Mouse (Mus musculus) c-Kit-positive CD71-positive TER-119-negative erythroid progenitor cells, embryonic 14.5 days (primary cell): ENCODE results near the gene Gm12166.
"Not testable (repeated sequence)": the region's sequence is repeated elsewhere in the genome, so short reads cannot be mapped to it uniquely, and the experiment has no call there.

Experiments
- DNase-seq: peaks from one replicate; pipeline ENCODE4 v3.0.0-alpha.2; 2013; ENCODE audit warnings: low read depth

Gm12166 gene

DNA sequence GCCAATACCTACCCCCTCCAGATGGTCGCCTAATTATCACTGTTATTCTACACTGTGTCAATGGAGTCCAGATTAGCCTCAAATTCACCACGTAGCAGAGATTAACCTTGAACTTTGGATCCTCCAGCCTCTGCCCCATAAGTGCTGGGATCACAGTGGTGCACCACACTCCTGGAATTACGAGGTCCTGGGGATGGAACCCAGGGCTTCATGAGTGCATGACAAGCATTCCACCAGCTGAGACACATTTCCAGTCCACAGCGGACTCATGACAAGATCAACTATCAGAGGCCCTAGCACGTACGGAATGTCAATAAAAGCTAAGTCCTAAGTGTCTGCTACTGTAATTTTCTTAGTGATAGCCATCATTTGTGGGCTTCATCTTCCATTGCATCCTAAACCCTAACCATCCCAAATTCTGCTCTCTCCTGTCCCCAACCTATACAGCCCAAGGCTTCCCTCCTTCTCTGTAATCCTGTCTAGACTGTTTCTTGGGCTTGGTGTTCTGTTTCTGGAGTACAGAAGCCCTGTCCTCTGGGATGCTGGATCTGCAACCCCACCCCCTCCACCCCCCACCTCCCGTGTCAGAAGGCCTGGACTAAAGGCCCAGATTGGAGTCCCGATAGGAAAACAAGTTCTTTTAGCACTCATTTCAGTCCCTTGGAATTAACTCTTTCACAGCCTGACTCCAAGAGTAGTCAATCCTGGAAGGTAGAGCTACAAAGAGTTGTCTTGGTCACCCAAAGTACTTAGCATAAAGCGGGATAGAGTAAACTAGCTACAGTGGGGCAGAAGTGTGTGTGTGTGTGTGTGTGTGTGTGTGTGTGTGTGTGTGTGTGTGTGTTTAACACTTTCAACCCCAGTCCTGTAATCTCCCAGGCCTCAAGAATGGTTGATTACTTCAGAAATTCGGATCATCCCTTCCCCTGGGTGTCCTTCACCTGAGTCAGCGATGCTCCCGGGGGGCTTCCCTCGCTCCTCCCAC, 3.1 kb upstream of the Gm12166 start:
- no peak for DNase-seq

DNA sequence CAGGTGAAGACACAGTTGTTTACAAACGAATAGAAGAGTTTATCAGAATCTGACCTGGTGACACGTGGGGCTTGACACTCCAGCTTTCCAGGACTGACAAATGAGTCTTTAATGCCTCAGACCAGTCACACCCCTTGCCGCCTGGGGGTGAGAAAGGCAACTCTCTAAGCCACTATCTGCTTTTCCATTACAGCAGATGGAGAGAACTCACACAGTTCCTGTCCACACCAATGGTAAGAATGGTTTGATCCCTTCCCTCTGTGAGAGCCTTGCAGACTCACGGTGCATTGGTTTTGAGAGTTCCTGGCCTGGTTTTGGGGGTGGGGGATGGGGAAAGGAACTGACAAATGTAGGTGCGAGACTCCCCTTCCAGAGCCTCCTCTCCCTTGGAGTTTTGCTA, 2.2 kb upstream of the Gm12166 start:
- DNase-seq: no peak

DNA sequence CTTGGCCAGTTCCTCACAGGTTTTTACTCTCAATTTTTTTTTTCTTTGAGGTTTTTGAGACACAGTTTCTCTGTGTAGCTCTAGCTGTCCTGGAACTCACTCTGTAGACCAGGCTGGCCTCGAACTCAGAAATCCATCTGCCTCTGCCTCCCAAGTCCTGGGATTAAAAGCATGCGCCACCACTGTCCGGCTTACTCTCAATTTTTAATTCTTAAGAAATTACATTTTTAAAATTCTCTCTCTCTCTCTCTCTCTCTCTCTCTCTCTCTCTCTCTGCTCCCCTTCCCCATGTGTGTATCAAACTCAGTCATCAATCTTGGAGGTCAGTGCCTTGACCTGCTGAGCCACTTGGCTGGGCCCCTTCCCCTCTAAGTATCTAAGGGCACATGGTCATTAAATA, 1.3 kb upstream of the Gm12166 start:
- DNase-seq: not testable (repeated sequence)

DNA sequence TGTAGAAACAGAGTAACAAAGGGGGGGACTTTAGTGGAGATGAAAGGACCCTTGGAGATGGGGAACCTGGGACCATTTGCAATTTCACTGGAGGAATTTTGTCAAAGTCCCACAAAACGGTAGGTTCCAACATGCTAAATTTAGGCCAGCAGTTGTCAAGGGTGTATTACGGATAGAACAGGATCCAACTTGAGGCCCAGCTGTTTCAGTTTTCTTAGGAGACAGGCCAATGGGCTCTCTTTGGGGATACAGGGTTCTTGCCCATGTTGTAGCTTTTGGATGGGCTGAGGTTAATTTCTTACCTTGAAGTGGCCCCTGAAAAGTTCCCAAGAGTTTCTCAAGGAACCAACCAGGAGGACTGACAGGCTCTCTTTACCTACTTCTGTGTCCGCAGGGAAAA, 4.9 kb downstream of the Gm12166 start:
- no peak for DNase-seq

DNA sequence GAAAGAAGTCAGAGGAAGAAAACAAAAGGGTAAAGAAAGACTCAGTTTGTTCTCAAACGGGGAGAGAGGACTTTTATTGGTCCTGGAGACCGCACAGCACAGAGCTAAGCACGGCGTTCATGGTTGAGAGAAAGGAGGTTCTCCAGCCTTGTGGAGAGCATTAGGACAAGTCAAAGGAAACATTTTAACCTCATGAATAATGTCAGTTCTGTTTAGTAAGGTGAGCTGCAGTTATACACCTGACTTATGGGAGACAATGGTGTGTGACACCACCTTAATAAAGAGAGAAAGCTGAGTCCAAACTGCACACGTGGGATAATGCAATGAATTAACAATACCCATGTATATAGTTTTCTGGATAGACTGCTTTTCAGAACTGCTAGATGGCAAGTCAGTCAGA, 7.3 kb downstream of the Gm12166 start:
- DNase-seq: no peak

DNA sequence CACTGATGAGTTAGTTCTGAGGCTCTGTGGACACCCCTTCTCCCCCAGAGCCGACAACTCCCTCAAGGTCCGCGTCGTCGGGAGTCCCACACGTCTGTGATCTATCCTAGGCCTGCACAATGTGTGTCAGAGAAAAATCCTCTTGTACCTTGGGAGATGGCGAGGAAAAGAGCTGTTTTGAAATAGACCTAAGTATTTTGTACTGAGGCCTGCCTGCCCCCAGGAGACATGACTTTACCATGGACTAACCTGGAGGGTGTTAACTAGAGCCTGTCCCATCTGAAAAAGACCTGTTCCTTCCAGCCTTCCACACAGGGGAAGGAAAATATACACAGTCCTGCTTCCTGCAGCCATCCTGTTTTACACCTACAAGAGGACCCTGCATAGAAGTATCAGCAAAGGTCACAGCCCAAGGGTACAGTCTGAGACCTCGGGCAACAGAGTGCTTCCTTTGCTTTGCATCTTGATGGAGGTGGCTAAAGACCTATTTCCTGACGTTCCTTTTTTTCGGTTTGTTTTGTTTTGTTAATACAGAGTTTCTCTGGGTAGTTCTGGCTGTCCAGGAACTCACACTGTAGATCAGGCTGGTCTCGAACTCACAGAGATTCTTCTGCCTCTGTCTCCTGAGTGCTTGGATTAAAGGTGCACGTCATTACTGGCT, 10.4 kb downstream of the Gm12166 start:
- no peak for DNase-seq

DNA sequence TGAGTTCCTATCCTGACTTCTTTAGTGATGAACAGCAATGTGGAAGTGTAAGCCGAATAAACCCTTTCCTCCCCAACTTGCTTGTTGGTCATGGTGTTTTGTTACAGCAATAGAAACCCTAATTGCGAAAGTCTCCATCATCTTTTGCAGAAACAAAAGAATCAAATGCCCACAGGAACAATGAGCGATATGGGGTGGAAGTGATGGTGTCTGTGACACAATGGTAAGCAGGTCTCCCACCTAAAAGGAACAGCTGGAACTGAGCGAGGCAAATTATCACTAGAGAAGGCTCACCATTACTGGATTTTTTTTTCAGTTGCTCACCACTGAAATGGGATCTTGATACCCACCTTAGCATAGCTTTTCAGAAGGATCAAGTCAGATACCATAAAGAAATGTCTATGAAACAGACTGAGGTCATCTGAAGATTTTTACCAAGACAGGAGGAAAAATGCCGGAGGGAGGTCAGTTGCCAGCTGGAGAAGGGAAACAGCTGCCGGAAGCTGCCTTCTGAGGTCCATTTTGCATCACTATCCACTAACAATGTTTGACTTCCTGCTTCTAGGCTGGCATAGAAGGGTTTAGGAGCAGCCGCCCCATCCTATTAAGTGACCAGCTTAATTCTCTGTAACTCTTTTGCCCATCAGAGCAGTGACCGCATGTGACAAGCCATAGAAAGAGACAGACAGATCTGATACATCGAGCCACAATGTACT, 11.1 kb downstream of the Gm12166 start:
- DNase-seq: no peak

DNA sequence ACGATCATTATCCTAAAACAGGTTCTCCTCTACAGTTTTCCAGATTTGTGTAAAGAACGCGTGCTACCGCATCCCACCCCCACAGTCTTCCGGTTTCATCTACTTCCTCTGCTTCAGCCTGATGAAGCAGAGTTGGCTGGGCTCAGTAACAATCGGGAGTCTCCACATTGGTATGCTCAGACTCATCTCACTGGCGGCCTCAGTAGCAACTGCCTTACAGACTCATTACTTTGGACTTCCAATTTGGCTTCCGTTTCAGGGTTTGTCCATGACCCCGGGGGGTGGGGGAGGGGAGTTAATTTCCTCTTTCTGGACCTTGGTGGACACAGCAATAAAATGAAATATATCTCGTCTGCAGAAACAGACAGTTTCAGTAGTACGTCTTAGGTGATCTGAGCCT, 12.8 kb downstream of the Gm12166 start:
- DNase-seq: no peak

DNA sequence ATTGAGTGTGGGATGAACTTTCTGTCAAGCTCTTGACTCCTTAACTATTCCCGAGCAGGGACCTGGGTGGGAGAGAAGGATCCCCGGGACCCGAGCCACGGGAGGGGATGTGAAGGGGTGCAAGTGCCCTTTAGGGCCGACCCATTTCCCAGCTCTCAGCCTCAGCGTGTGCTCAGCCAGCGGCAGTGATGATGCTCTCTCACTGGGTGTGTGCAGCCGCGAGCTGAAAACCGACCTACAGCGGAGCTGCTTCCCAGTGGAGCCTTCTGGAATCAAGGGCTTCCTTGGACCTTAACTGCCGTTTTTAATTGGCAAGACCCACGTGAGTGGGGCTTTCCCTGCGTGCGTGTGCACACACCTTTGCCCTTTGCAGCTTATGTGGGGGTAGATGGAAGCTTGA, 13.2 kb downstream of the Gm12166 start:
- DNase-seq: no peak

DNA sequence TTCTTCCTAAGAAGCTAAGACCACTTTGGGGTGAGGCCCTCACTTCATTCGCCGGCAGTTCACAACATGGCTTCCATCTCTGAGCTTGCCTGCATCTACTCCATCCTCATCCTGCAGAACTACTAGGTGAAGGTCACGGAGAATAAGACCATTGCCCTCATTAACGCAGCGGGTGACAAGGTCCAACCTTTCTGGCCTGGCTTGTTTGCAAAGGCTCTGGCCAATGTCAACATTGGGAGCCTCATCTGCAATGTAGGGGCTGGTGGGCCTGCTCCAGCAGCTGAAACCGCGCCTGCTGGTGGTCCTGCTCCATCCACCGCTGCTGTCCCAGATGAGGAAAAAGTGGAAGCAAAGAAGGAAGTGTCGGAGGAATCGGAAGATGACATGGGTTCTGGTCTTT, 15.7 kb downstream of the Gm12166 start:
- DNase-seq: no peak

DNA sequence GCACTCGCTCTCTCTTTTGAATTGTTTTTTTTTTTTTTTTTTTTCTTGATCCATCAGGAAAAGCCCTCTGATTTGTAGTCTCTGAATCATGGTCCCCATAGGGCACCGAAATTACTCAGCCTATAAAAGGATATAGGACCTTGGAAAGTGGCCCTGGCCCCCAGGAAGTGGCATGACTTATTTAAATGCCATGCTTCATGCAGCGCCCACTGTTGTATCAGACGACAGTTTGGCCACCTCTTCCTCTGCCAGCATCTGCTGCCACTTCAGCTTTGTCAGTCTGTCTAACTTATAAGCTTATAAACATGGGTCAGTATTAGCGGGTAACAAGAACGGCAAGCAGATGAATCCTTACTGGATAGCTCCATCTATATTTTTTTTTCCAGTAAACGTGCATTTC, 19.2 kb downstream of the Gm12166 start:
- DNase-seq: no peak

DNA sequence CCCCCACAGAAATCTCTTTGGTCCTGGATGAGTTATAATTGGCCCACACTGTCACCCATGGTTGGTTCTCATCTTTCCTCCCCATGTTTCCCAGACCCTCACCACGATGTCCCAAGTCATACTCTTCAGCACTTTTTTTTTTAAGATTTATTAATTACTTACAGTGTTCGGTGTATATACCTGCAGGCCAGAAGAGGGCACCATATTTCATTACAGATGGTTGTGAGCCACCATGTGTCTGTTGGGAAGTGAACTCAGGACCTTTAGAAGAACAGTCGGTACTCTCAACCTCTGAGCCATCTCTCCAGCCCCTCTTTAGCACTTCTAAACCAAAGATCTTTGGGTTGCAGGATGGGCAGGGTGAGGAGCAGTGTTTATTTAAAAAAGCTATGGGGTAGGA, 20.7 kb downstream of the Gm12166 start:
- no peak for DNase-seq

DNA sequence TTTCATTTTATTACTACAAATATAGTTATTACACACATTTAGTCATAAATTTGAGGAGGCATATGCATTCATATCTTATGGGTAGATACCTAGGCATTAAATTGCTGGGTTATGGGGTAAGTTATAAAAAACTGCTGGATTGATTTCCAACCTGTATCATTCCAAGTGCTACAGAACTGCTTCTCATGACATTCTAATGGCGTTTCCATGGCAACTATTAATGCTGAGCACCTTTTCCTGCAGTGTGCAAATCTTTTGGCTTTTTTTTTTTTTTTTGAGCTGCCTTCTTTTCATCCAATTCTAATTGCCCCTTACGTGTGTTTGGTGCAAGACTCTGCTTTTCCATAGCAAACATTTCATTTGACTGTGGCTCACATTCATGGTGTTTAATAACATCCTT, 22.1 kb downstream of the Gm12166 start:
- no peak for DNase-seq

DNA sequence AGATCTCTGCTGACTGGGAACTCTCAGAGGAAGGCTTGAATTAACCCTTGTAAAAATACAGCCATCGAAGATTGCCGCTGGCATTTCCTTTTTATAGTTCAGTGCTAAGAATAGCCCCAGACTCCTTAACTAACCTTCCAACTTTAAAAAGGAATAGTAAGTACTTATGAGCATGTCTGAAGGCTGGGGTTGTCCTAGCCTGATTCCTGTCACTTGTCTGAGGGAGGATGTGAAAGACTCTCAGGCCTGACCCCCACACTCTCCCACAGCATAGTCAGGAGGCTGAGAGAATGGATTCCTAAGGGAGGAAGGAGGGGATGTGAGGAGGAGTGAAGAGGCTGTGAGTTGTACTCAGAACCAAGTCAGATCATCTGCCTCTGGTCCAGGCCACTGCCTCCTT, 22.6 kb downstream of the Gm12166 start:
- no peak for DNase-seq

DNA sequence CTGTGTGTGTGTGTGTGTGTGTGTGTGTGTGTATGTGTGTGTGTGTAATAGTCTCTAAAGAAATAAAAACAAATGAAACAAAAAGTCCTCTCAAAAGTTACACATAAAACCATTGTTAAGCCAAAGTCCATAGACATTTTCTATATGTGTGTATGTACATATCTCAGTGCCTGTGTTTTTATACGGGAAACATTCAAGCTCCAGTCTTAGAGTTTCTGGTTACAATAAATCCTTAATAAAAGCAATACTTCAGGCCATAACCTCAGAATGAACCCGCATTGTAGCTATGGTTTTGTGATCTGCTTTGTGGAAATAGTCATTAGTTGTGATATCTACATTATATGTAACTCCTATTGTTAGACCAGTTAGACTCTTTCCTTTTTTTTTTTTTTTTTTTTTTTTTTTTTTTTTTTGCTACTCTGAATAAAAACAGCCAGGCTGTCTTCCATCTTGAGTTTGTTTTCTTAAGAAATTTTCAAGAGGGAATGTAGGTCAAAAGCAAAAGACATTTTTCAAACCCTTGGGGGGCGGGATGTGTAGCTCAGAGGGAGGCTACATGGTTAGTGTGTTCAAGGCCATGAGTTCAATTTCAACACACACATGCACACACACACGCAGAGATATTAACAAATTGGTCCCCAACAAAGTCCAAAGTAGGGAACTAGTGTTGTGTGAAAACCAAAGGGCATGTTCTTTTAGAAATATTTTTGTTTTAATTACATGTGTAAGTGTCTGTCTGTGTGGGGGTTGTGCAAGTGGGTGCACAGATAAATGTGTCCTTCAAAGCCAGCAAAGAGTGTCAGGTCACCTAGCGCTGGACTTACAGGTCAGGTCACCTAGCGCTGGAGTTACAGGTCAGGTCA, 23.9 kb downstream of the Gm12166 start:
- DNase-seq: no peak

DNA sequence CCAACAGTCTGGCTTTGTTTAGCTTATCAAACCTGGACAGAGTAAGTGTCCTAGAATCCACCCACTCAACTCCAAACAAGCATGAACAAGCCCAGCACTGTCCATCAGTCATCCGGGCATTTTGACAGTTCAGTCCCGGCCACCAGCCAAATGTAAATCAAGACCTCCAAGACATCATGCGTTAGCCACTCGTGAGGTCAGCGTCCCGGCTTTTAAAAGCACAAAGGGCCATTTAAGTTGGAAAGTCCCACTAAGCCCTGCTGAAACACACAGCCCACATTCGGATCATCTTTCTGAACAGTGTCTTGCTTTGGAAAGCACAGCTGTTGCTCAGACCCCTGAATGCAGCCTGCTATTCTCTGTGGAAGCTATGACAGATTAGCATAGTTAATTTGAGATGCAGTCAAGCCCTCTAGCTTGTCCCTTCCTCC, 26.1 kb downstream of the Gm12166 start:
- no peak for DNase-seq

DNA sequence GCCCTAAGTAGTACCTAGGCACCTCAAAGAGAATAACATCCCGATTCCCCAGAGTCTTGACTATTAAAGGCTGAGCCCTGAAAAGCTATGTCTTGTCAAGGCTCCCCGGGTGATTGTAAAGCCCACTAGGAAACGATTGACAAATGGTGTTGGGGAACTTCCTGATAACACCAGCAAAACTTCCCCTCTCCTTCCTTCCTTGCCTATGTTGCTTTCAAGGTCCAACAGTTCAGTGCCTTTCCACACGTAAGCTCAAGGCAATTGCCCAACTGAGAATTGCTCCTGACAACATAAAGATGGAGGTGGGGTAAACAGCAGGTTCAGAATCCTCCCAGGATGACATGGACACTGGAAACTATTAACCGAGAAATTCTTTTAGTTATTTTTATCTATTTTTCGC, 29.1 kb downstream of the Gm12166 start:
- DNase-seq: no peak

DNA sequence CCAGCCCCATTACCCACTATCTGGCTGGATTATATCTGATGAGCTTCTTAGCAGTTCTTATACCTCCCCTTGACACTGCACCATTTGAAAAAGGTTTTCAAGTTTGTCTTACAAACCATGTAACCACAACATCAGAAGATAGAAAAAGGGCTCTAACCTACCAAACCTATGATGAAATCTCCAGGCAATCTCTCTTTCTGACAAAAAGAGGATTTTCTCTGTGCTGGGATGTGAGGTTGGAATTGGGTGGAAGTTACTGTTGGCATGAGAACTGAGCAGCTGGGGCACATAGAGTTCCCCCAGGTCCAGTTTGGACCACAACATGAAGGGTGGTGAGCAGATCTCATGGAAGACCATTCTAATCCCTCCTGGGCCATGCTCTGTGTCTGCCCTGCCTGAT, 30.3 kb downstream of the Gm12166 start:
- no peak for DNase-seq

DNA sequence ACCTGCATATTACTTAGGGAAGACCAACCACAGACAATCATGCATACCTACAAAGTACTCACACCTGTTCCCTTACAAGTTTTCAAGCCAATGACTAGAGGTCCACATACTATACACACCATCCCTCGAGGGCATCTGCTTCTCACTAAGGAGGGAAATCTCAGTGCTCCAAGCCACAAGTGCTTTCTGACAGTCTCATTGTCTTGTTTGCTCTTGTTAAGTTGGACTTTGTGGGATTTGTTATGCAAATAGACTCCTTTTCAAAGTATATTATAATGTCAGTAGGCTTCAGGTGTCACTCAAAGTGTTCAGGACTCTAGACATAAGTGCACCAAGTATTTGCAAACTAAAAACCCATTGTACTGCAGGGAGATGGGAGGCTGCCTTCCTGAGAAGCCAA, 31.9 kb downstream of the Gm12166 start:
- DNase-seq: no peak

DNA sequence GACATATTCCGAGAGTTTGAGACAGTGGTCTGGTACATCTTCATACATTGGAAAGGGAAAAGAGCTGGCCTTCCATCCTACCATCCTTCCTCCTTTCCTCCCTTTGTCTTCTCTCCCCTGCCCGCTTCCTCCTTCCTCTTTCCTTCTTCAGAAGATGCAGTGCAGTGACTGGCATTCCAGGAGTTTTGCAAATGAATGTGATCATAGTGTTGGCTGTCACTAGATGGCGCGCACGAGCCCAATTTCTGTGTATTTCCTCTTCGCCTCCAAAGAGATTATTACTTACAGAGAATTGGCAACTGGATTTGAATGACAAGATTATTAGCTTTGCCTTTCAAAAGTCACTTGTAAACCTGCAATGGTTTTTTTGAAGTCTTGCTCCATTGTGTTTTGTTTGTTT, 36.1 kb downstream of the Gm12166 start:
- DNase-seq: peak; percentile 25
